Mouse (Mus musculus) left cerebral cortex, adult 8-10 months (tissue): Measurements from ENCODE around the gene Gm43552. TPM values are rescaled to one million over a fixed set of nuclear protein-coding genes. Genes with fewer than 3 reads are reported as not detected.
A peak's percentile ranks its signal among the peaks of the same experiment; 100 is the strongest.
"Not testable (repeated sequence)": the region's sequence is repeated elsewhere in the genome, so short reads cannot be mapped to it uniquely, and the experiment has no call there.

Experiments used
- DNase-seq, 2 experiments: peaks; one replicate each; pipeline ENCODE4 v3.0.0; 2022; ENCODE audit warnings: low spot score in 2 of 2
- total RNA-seq, 4 experiments: library from RNA; stranded (reverse); gene quantifications; 2 replicates each; pipeline ENCODE4 v1.2.4; 2022

The Gm43552 gene
- total RNA-seq = 1 to 10 TPM in 1 of 4 experiments, not detected in 3; 4.7 TPM

DNA sequence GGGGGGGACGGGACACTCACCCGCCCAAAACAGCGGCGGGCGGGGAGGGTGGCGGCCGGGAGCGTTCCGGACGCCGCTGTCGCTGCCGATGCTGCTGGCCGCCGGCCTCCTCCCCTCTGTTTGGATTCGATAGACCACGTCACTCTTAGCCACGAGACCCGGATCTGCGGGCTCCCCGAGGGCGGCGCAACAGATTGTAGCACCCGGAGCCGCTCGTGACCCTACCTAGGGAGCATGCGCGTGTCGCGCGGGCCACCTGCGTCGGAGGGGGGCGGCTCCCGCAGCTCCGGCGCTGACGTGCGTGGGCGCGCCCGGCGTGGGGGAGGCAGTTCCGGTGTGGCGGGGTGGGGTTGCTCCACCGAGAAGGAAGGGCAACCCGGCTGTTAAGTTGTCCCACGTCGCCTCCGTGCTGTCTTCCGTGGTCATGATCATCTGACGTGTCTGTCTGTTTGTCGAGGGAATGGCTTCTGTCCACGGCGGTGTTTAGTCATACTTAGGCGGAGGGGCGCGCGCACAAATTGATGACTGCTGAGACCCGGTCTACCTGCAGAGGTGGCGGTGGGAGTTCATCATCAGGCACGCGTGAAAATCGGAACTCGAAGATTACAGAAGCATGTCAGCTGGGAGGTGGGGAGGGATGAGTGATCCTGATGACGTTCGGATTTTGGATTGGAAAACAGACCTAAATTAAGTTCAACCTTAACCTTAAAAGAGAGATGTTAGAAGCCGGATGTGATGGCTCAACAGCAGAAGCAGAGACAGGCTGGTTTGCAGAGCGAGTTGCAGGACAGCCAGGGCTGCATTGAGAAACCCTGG, at the start of gene Gm43552:
Gm43552 (minus strand) TSS at position 118 of the 816 bp plus-strand sequence.
- DNase-seq = peak; percentile 86 to 97

DNA sequence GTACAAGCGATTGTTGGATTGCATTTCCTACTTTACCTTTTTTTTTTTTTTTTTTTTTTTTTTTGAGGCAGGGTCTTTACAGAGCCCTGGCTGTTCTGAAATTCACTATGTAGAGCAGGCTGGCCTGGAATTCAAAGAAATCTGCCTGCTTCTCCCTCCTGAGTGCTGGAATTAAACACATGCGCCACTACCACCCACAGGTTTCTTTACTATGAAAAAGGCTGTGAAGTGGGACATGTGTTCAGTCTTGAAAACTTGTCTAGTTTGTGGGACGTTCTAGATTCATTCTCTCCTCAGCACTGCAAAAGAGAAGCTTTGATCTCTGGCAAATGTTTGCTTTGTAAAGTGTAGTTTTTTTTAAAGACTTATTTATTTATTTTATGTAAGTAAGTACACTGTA, 49.3 kb upstream of the Gm43552 start:
- no peak for DNase-seq

DNA sequence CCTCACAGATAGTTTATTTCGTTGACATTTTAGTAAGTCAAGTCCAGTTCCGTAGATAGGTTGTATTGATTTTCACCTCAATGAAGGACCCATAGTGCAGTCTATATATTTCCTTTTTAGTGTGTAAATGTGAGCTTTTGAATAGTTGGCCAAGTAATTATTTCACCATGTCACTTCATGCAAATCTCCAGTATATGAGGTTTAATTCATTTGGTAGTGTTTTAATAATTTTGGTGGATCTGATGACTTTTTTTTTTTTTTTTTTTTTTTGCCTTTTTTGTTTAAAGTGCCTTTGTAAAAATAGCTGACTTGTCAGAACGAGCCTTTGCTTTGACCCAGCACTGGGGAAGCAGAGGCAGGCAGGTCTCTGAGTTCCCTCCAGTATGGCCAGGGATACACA, 47.2 kb upstream of the Gm43552 start:
- DNase-seq = no peak

DNA sequence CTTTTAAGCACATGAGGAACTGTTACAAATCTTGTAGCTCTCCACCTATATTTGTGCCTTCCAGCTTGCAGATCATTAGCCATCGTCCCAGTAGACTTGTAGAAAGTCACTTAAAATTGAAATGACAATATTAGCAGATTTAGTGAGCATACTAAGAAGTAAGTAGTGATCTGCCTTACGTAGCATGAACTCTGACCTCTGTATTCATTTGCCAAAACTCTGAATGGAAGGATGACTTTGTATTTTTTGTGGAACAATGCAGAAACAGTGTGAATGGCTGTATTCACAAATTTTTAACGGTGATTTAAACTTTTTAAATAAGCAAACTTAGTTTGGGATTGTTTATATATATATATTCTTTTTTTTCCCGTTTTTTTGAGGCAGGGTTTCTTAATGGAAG, 46.2 kb upstream of the Gm43552 start:
- no peak for DNase-seq

DNA sequence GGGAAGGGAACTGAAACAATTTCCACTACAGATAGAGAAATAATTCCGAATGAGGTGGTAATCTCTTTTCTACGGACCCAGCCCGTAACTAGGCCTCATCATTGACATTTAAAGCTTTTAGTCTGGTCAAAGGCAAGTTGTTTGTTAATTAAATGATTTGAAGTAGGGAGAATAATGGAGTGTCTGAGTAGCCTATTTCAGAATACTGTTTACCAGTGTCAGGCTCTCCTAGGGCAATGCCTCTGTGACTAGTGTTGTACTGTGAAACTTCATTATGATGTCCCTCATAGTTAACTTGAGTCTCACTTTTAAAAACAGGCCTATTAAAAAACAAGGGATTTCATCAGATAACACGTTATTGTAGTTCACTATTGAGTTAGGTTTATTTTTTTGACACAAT, 45.5 kb upstream of the Gm43552 start:
- DNase-seq = no peak

DNA sequence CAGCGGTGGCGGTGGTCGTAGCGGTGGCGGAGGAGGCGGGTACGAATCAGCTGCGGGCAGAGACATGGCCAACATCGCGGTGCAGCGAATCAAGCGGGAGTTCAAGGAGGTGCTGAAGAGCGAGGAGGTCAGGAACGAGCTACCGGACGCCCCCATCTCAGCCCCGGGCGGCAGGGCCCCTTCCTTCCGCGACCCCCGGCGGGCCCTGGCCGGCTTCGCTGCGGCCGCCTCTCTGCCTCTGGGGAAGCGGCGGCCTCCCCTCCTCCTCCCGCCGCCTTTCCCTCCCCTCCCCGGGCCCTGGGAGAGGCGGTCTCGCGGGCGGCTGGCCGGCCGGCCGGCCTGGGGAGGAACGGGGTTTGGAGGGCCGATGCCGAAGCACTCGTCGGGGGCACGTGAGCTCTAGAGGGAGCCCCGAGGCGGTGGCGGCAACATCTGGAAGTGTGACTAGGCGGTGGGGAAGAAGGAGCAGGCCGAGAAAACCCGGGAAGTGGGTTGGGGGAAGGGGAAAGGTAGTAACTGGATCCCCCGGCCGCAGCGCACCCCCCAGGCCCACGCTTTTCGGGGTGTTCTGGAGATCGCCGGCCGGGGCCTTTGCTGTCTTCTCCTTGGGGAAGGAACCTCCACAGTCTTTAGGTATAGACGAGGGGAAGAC, 44.9 kb upstream of the Gm43552 start:
- no peak for DNase-seq

DNA sequence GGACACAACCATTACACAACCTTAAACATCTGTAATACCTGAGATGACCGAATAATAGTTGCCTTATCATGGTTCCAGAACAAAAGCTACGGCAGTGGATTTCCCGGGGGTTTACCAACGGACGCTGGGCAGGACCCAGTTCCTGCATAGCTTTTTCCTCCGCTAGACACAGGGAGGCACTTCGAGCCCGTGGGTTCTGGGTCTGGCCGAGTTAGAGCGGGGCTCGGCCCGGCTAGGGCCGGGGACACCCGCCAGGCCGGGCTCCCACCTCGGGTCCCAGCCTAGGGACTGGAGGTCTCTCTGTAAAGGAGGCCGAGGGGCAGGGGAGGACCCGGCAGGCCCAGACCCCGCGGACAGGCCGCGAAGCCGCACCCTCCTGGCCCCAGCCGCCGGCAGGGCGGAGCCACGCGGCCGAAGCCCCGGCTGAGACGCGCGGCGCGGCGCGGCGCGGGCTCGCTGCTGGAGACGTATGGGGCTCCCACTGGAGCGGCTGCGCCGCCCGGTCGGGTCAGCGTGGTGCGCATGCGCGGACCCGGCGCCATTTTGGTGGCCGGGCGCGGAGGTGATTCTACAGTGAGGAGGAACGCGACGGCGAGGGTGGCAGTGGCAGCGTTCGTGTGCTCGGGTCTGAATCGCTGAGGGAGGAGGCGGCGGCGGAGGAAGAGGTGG, 44.3 kb upstream of the Gm43552 start, which contains the start of the genes Smim14 and Ube2k:
Smim14 (minus strand) TSS at position 434 of the 669 bp plus-strand sequence.
Ube2k (plus strand) TSS at position 483 of the 669 bp plus-strand sequence.
- DNase-seq = peak; percentile 88 to 90

DNA sequence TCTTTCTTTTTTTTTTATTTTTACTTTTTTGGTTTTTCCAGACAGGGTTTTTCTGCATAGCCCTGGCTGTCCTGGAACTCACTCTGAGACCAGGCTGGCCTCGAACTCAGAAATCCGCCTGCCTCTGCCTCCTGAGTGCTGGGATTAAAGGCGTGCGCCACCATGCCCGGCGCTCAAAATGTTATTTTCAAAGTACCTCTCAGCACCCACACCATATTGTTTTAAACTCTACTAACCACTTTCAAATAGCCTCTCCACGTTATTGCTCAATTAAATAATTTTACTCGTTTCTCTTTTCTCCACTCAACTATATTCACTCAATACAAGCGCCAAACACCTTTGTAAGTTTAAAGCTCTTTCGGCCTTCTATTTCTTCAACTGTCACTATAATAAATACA, 43.4 kb upstream of the Gm43552 start:
- DNase-seq = not testable (repeated sequence)

DNA sequence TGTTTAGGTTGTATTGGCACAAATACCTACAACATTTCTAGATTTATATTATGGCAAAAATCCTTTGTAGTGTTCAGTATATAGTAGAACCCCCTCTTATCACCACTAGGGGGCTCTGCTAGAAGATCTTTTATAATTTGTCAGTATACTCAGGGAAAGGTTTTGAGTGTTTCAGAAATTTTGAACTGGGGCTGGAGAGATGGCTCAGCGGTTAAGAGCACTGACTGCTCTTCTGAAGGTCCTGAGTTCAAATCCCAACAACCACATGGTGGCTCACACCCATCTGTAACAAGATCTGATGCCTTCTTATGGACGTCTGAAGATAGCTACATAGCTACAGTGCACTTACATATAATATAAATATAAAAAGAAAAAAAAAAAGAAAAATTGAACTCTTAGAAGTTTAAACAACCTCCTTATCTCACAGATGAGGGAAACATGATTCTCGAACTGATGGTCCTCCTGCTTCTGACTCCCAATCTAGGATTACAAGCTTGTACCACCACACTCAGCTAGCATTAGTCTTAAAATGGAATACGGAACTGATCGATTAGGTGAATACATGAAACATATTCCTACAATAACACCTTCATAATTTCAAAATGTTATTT, 42.9 kb upstream of the Gm43552 start:
- no peak for DNase-seq

DNA sequence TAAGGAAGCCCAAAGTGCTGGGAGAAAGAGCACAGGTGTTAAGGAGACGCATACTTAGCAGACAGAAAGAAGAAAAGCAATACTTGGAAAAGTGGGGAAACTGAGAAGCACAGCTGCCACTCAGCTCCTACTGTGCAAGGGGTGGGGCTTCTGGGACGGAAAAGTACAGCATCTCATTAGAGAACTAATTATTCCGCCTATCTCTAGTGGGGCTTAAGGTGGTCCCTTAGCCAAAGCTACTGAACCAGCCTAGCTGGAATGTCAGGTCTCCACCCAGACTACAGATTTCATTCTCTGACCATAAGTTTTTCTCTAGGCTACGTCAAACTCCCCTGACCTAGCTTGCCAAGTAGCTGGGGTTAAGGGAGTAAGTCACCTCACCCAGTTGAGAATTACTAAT, 41.9 kb upstream of the Gm43552 start:
- no peak for DNase-seq

DNA sequence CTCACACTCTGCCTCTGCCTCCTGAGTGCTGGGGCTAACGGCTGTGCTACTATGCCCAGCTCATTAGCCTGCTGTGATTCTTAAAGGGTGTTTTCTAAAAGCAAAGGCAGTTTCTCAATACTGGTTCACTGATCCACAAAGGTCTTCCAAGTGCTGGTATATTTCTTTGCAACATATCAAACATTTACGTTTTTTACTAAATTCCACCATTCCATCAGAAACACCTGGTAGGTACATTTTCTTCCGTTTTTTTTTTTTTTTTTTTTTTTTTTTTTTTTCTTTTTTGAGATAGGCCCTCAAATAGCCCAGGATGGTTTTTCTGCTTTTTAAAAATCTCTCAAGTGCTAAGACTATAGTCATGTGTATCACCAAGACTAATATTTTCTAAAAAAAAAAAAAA, 38.6 kb upstream of the Gm43552 start:
- no peak for DNase-seq

DNA sequence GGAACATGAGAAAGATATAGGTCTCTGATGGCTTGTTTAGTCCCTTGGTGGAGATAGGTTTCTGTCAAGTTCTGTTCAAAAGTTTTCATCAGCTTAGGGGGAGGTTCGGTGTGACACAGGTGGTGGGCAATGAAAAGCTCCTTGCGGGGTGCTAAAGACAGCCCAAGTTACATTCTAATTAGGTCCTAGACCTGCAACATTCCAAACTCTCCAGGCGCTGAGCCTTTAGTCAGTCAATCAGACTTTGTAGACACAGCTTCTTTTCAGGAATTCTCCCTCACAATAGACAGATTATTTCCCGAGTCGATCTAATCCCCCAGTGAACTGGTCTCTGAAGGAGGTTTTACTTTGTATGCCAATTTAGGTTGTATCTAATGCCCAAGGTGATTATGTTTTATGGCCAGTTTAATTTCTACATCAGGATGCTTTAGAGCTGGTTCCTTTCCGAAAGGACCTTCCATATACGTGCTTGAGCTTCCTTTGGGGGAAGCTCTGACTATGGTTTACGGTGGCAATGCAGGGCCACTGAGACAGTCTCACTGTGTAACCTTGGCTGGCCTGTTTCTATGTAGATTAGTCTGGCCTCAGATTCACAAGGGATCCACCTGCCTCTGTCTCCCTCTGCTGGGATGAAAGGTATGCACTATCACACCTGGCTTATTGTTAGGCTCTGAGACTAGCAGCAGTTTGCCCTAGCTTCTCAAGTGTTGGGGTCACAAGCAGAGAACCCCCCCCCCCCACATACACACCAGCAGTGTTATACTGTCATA, 33.2 kb upstream of the Gm43552 start:
- no peak for DNase-seq

DNA sequence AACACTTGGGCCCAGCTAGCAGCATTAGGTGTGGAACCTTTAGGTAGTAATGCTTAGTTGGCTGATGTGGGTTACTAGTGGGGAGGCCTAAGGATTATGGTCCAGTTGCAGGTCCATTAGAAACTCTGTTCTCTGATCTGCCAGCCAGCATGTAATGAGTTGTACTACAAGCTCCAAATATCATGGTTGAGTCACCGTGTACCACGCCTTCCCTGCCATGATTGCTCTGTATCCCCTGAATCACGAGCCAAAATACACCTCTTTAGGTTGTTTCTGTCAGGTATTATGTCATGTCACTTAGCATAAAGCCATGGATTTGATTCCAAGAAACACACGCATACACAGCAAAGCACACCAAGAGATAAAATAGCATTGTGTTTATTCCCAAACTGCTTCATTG, 32.2 kb upstream of the Gm43552 start:
- no peak for DNase-seq

DNA sequence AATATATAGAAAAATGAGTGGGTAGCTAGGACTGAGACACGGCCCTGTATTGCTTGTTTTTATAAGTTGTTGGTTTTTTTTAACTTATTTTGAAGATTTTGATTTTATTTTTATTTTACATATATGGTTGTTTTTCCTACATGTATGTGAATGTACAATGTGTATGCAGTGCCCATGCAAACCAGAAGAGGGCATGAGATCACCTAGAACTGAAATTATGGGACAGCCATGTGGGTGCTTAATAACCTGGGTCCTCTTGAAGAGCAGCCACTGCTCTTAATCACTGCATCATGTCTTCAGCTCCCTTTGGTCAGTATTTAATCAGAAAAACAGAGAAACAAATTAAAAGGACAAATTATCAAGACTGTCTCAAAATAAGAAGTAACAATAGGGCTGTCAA, 29.2 kb upstream of the Gm43552 start:
- no peak for DNase-seq

DNA sequence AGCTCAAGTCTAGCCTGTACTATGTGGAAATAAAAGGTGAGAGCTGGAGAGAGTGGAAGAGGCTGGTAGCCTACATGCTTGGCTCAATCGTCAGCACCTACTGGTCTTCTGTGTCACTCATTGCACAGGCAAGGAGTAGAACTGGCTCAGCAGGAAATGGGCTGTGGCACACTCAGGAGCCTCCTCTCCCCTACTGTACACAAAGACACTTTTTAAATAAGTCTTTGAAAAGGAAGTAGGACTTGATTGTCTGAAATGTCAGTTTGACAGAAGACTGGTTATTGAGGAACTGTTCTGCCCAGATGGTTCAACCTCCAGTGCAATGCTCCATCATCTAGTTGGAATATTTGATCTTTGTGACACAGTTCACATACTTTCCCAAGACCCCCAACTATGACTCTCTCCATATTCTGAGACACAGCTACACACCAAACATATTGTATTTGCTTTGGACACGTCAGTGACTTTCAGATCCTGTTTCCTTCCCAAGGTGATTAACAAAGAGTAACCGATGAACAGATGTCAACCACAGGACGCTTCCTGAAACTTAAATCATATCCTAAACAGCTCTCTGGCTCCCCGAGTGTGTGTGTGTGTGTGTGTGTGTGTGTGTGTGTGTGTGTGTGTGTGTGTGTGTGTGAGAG, 22.1 kb upstream of the Gm43552 start:
- no peak for DNase-seq

DNA sequence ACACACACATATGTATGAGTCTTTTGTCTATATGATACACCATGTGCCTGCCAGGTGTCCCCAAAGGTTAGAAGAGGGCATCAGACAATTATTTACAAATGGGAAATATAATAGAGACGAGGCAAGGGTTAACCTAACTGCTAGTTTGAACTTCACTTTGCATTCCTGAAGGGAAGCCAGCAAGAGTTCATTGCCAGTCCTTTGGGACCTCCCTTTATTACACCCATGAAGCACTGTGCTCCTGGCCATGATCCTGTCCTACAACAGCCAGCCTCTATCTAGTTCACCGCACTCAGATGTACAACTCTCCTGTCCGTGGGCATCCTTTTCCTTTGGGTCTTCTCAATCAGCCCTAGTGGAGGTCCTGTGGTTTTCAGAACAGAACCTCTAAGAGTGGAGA, 20.9 kb upstream of the Gm43552 start:
- DNase-seq = no peak

DNA sequence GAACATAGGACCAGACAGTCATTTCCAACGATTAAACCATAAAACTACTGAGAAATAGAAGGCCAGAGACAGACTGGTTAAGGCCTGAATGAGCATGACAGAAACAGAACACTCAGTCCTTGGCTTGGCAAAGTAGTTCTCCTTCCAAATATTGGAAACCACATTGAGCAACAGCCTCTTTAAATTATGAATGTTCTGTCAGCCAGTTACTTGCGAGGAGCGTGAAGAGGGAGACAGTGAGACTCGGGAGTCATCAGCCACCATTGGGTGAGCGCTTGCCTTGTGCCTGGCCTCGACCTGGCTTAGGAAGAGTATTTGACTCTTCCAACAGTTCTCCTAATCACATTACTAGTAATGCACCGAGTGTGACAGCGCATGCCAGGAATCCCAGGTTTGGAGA, 15.8 kb upstream of the Gm43552 start:
- DNase-seq = no peak

DNA sequence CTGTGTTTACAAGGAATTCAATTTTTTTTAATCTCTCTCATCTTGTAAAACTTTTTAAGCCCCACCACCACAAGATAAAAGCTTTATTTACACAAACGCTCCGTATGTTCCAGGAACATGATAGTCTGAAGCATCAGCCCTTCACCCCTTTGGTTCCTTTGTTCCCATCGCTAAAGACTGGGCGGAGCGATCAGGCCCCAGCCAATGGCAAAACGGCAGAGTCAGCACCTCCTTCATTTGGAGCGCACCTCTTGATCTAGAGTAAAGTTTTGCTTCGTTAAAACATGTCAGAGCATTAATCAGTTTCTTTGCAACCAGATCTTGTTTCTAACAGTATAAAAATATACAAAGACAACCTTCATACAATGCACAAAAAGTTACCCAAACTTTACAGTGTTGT, 13.2 kb upstream of the Gm43552 start:
- DNase-seq = no peak

DNA sequence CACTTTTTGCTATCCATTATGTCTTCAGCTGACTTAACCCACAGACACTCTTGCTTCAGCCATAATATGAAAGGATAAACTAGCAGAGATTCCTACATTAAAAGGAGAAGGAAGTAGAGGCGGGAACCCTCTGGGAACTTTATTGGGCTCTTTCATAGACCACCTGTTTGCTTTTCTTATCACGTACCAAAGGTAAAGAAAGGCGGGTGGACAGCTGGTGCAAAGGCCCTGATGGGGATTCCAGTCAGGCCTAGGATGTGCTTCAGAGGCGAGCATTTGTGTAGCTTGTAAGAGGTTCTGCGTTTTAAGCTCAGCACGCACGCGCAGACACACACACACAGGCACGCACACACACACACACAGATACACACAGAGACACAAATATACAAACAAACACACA, 8.8 kb upstream of the Gm43552 start:
- DNase-seq = no peak

DNA sequence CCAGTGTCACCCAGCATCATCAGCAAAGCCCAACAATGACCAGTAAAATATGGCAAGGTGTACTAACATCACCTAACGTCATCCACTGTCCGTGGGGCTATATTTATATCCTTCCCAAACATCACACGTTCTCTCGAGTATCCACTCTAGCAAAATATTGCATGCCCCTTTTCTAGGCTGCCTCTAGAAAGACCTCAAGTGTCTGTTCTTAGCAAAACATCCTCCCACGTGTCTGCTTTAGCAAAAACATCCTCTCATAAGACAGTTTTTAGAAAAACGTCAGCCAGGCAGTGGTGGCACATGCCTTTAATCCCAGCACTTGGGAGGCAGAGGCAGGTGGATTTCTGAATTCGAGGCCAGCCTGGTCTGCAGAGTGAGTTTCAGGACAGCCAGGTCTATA, 7.6 kb upstream of the Gm43552 start:
- DNase-seq = no peak
